Mouse (Mus musculus) kidney, postnatal 0 days (tissue): ENCODE measurements around the gene Tbck. TPM values are rescaled to one million over a fixed set of nuclear protein-coding genes. Genes with fewer than 3 reads are reported as not detected.

ENCODE experiments used
- ATAC-seq: fragments of 200-750 bp; cut with Nextera tagmentation; replicated peaks from 2 replicates; pipeline ENCODE4 v1.8.0; 2017; ENCODE audit warnings: low read depth, moderate number of reproducible peaks, moderate TSS enrichment, moderate library complexity; ENCODE audit not compliant: low FRiP score
- DNase-seq: peaks from one replicate; pipeline ENCODE4 v3.0.0-alpha.2; 2016; ENCODE audit warnings: low spot score
- H3K27ac ChIP-seq: fragments of 300-500 bp; sonication (generic); 2 replicates; pipeline ENCODE4 v1.5.1; 2014; ENCODE audit warnings: mild to moderate bottlenecking
- H3K27me3 ChIP-seq: fragments of 300-500 bp; sonication (generic); 2 replicates; pipeline ENCODE4 v1.6.1; 2014; ENCODE audit warnings: low read length, mixed read lengths; ENCODE audit not compliant: insufficient read depth
- H3K36me3 ChIP-seq: fragments of 300-500 bp; sonication (generic); 2 replicates; pipeline ENCODE4 v1.6.1; 2014; ENCODE audit warnings: low read length, mixed read lengths; ENCODE audit not compliant: insufficient read depth
- H3K4me1 ChIP-seq: fragments of 300-500 bp; sonication (generic); replicated peaks from 2 replicates; pipeline ENCODE4 v1.6.1; 2014; ENCODE audit warnings: antibody characterized with exemption, low read length, mixed read lengths; ENCODE audit not compliant: insufficient read depth
- H3K4me2 ChIP-seq: fragments of 300-500 bp; sonication (generic); 2 replicates; pipeline ENCODE4 v1.6.1; 2014; ENCODE audit warnings: mild to moderate bottlenecking, low read length, moderate library complexity, mixed read lengths
- H3K4me3 ChIP-seq: fragments of 300-500 bp; sonication (generic); replicated peaks from 2 replicates; pipeline ENCODE4 v1.5.1; 2014; ENCODE audit warnings: low read depth, low read length
- H3K9ac ChIP-seq: fragments of 300-500 bp; sonication (generic); 2 replicates; pipeline ENCODE4 v1.6.1; 2014; ENCODE audit warnings: low read depth, low read length
- H3K9me3 ChIP-seq: fragments of 300-500 bp; sonication (generic); replicated peaks from 2 replicates; pipeline ENCODE4 v1.6.1; 2016; ENCODE audit warnings: low read length, inconsistent platforms, mixed read lengths
- CTCF ChIP-seq: IDR thresholded peaks from 2 replicates; pipeline ENCODE4 v1.5.1; 2016; ENCODE audit warnings: antibody characterized with exemption, low read depth, mild to moderate bottlenecking, moderate library complexity
- WGBS: fragments of 180-500 bp; shearing (Covaris S2); extraction: QIAGEN DNeasy Blood & Tissue Kit; methylation state at CpG from one replicate; pipeline ENCODE4 v1.1.7; 2014; 5-methylcytosine and 5-hydroxymethylcytosine counted together
- polyA plus RNA-seq: library from polyadenylated mRNA; unstranded; fragments of >200 nt; fragmentation: Nextera tagmentation; extraction: Ambion mirVana; gene quantifications from 2 replicates; pipeline ENCODE4 v1.2.1, GENCODE M21; 2015

Tbck gene
- polyA plus RNA-seq, 1 experiment from 2014 or later = 19.6 TPM

- ATAC-seq = peak; percentile 79; the same call in 1 of the 2 replicates
- Histone ChIP-seq H3K9me3 (no peaks in the 10 kb centered on the region), H3K27ac (no peak overlapping the region), H3K27me3 (no peaks in the 10 kb centered on the region), H3K4me1 (no peaks in the 10 kb centered on the region), H3K4me2 (no peak overlapping the region), H3K9ac (no peak overlapping the region), H3K36me3 (no peaks in the 10 kb centered on the region), H3K4me3 (no peak overlapping the region)
- WGBS = 16% methylated on average over 3 of the region's 3 CpGs
- peak; percentile 90 for TF ChIP-seq CTCF
- peak; percentile 87 for DNase-seq
Measured at GRCm38 (mm10) chr3:132747036-132747435, 63.1 kb downstream of the Tbck start.

- no peaks in the 10 kb centered on the region for H3K9me3 ChIP-seq
- TF ChIP-seq CTCF = no peak
- WGBS = 81% methylated on average over 14 of the region's 14 CpGs
- H3K4me3 ChIP-seq = no peak overlapping the region
- no peak overlapping the region for H3K9ac ChIP-seq
- H3K4me1 ChIP-seq = no peaks in the 10 kb centered on the region
- no peaks in the 10 kb centered on the region for H3K27me3 ChIP-seq
- ATAC-seq (no peak), DNase-seq (no peak)
- H3K36me3 ChIP-seq = 0 out of 2 replicates have a peak, but pooled peaks cover 1% of the 10 kb centered on the region
- no peak overlapping the region for H3K27ac ChIP-seq
- no peak overlapping the region for H3K4me2 ChIP-seq
Measured at GRCm38 (mm10) chr3:132747766-132748165, 63.8 kb downstream of the Tbck start.

DNA sequence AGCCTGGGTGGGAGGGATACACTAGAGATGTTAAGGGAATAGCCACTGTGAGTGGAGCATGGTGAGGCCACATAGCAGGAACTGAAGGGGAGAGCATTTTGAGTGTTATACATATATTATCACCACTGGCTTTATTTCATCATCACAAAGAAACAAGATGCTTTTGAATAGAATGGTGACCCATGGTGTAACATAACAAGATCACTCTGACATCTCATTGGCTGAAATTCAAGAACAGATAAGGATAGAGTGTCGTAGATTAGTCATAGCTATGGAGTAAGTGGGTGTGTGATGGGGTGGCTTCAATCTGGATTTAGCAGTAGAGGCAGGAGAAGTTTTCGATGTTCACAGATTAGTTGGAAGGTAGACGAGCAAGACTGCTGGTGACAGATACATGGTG lies 64.8 kb downstream of the Tbck start:
- DNase-seq (no peak), ATAC-seq (no peak)
- Histone ChIP-seq H3K27ac (no peak overlapping the region), H3K4me3 (no peak overlapping the region), H3K4me2 (no peak overlapping the region), H3K4me1 (no peaks in the 10 kb centered on the region), H3K9me3 (no peaks in the 10 kb centered on the region), H3K27me3 (no peaks in the 10 kb centered on the region), H3K36me3 (peaks cover 9% of the 10 kb centered on the region; the same call in 1 of the 2 replicates), H3K9ac (no peak overlapping the region)
- TF ChIP-seq CTCF = no peak
- 87% methylated on average over 3 of the region's 3 CpGs for WGBS

- Histone ChIP-seq H3K36me3 (peaks cover 27% of the 10 kb centered on the region; the same call in 1 of the 2 replicates), H3K4me3 (no peak overlapping the region), H3K4me2 (no peak overlapping the region), H3K27me3 (no peaks in the 10 kb centered on the region), H3K27ac (no peak overlapping the region), H3K9ac (no peak overlapping the region), H3K4me1 (no peaks in the 10 kb centered on the region), H3K9me3 (no peaks in the 10 kb centered on the region)
- ATAC-seq = no peak
- no peak for DNase-seq
- WGBS = 73% methylated on average over 4 of the region's 4 CpGs
- no peak for TF ChIP-seq CTCF
Measured at GRCm38 (mm10) chr3:132752772-132753171, 68.8 kb downstream of the Tbck start.

DNA sequence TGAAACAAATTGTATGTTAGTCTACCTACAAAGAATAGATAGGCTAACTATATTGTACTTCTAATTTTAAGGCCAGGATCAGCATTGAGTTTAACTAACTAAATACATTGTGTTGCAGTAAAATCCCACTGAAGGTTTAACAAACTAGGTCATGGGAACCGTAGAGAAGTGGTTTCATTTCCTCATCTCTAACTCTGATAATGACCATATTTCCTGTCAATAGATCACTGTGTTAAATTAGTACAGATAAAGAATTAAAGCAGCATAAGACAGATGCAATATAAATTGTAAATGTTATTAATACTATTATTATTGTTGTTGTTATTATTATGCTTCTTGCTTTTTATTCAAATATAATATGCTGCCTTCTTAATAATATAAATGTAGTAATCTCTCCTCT lies 72.3 kb downstream of the Tbck start:
- ATAC-seq = no peak
- Histone ChIP-seq H3K4me2 (no peak overlapping the region), H3K4me3 (no peak overlapping the region), H3K27ac (no peak overlapping the region), H3K9me3 (no peaks in the 10 kb centered on the region), H3K36me3 (peaks cover 27% of the 10 kb centered on the region; the same call in 1 of the 2 replicates), H3K4me1 (no peaks in the 10 kb centered on the region), H3K27me3 (no peaks in the 10 kb centered on the region), H3K9ac (no peak overlapping the region)
- DNase-seq = no peak
- 74% methylated on average over 1 of the region's 1 CpGs for WGBS
- TF ChIP-seq CTCF = no peak

- H3K27me3 ChIP-seq = no peaks in the 10 kb centered on the region
- TF ChIP-seq CTCF = no peak
- no peak overlapping the region for H3K9ac ChIP-seq
- no peaks in the 10 kb centered on the region for H3K9me3 ChIP-seq
- ATAC-seq = no peak
- H3K4me3 ChIP-seq = no peak overlapping the region
- WGBS = 89% methylated on average over 17 of the region's 17 CpGs
- no peaks in the 10 kb centered on the region for H3K4me1 ChIP-seq
- no peak overlapping the region for H3K27ac ChIP-seq
- no peak overlapping the region for H3K4me2 ChIP-seq
- H3K36me3 ChIP-seq = 0 out of 2 replicates have a peak, but pooled peaks cover 3% of the 10 kb centered on the region
- DNase-seq = no peak
Measured at GRCm38 (mm10) chr3:132766033-132766726, 82.2 kb downstream of the Tbck start.
